Mouse (Mus musculus): ENCODE measurements around the gene Gjb6. TPM values are rescaled to one million over a fixed set of nuclear protein-coding genes. Genes with fewer than 3 reads are reported as not detected.
A peak's percentile ranks its signal among the peaks of the same experiment; 100 is the strongest.

Gjb6 gene
- polyA plus RNA-seq (2016; fragmentation: Nextera tagmentation; extraction: Ambion mirVana), result 0.38 and 0.94 TPM in 2 replicates

DNA sequence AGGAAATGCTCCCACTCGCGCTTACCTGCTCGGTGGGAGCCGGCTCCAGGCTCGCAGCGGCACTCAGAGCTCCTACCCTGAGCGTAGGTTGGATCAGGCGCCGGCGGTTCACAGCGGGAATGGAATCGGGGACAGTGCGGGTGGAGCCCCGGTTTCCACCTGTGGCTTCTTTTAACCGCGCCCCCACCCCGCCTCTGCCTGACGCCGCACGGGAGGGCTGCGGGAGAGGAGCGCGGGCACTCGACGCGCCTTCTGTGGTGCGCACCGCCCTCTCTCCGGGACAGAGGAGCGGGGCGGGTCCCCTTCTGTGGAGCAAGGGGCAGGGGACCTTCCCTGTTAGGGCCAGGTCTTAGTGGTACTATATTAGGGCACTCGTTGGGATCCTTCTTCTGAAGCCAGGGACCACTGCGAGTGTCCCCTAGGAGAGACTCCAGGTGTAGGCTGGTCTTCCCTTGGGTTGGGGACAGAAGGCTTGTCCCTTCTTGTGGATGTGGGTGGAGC is at the start of gene Gjb6:
TSS of gene Gjb6 (minus strand) at position 451 of the 501 bp plus-strand sequence.
- no peaks in the 10 kb centered on the region for H3K36me3 ChIP-seq
- H3K9me3 ChIP-seq (replicated peaks), result no peaks in the 10 kb centered on the region
- DNase-seq (ENCODE audit: low spot score), result no peak
- no peak within 1 kb of the TSS; the same call in 1 of the 2 replicates for H3K27ac ChIP-seq (replicated peaks)
- H3K4me3 ChIP-seq, result peak within 1 kb of the TSS; percentile 59
- H3K4me1 ChIP-seq, result peaks cover 30% of the 10 kb centered on the region
- H3K27me3 ChIP-seq (ENCODE audit: low read depth, poor library complexity, severe bottlenecking), result peaks cover 64% of the 10 kb centered on the region
- 2% methylated on average over 33 of the region's 33 CpGs for WGBS

DNA sequence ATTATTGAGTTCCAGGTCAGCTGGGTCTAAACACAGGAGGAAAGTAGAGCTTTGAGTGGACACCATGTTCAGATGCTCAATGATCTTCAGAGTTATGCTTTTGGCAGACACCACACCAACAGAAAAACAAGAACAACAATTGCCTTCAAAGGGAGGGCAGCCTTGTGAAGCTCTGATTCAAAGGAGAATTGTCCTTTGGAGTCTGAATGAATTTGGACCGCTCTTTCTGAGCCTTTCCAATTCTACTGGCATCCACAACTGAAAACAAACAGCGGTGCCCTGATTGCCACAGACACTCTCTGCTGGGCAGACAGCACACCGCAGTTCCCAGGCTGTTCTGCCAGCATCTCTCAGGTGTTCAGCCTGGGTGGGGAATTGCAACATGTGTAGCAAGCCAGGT is 32.1 kb upstream of the Gjb6 start:
- Histone ChIP-seq H3K9me3 (replicated peaks) (no peaks in the 10 kb centered on the region), H3K4me3 (no peak overlapping the region), H3K27ac (replicated peaks) (no peak overlapping the region), H3K36me3 (no peaks in the 10 kb centered on the region), H3K27me3 (ENCODE audit: low read depth, poor library complexity, severe bottlenecking) (no peaks in the 10 kb centered on the region), H3K4me1 (peaks cover 11% of the 10 kb centered on the region)
- no peak for DNase-seq (ENCODE audit: low spot score)
- 96% methylated on average over 3 of the region's 3 CpGs for WGBS

DNA sequence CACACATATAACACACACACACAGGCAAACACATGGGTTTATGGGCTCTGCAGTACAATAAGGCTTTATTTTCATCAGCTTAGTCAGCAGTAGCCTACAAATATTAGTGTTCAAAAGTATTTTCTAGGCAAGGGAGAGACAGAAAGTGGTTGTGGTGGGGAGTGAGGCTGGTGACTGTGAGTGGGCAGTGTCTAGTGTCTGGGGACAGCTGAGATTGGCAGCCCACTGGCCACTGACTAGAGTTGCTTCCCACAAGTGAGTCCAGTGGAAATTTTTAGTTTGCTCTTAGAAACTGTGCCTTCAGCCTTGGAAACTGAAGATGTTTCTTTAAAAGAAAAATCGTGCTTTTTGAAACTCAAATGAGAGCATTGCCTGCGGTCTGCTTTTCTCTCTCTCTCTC is 28.4 kb upstream of the Gjb6 start:
- Histone ChIP-seq H3K27ac (replicated peaks) (no peak overlapping the region), H3K36me3 (no peaks in the 10 kb centered on the region), H3K9me3 (replicated peaks) (no peaks in the 10 kb centered on the region; the same call in 1 of the 2 replicates), H3K27me3 (ENCODE audit: low read depth, poor library complexity, severe bottlenecking) (no peaks in the 10 kb centered on the region), H3K4me1 (peaks cover 11% of the 10 kb centered on the region), H3K4me3 (no peak overlapping the region)
- WGBS, result 80% methylated on average over 2 of the region's 2 CpGs
- DNase-seq (ENCODE audit: low spot score), result no peak

DNA sequence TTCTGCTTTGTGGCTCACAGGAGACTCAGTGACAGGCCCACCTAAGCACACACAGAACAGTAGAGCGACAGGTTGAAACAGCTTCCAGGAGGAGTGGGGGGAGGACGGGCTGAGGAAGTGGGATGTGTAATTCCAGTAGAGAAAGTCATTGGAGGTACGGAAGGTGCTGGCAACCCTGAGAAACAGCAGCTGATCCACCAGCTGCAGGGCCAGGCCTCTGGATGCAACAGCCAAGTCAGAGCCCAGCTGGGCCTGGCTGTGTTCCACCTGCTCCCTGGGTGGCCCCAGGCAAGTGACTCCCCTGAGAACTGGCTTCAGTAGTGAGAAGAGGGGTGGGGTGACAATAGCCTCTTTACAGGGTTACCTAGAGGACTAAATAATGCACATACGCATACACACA is 27.8 kb upstream of the Gjb6 start:
- 86% methylated on average over 4 of the region's 4 CpGs for WGBS

DNA sequence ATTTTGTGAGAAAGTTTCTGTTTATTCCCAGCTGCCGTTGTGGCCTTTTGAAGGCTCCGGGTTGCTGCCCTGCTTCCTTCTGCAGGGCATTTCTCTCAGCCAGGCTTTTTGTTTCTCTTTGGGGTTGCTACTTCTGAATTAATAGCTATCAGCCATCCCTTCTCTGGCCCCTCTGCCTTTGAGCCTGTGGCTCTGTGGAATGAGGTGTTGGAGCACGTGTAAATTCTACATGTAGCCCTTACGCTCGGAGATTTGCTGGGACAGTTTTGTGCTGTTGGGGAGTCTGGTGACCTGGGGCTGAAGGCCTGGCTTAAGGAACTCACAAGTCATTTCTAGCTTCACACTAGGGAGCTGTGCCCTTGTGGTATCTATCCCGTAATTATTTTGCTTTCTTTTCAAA is 21.5 kb upstream of the Gjb6 start:
- peaks cover 7% of the 10 kb centered on the region for H3K4me1 ChIP-seq
- H3K4me3 ChIP-seq, result no peak overlapping the region
- H3K36me3 ChIP-seq, result no peaks in the 10 kb centered on the region
- WGBS, result 61% methylated on average over 6 of the region's 6 CpGs
- no peak overlapping the region for H3K27ac ChIP-seq (replicated peaks)
- DNase-seq (ENCODE audit: low spot score), result no peak
- H3K27me3 ChIP-seq (ENCODE audit: low read depth, poor library complexity, severe bottlenecking), result no peaks in the 10 kb centered on the region
- H3K9me3 ChIP-seq (replicated peaks), result no peaks in the 10 kb centered on the region; the same call in 1 of the 2 replicates

More for the DNA sequence above, 27.8 kb upstream of the Gjb6 start:
- Histone ChIP-seq H3K4me3 (no peak overlapping the region), H3K4me1 (peaks cover 11% of the 10 kb centered on the region), H3K27ac (replicated peaks) (no peak overlapping the region), H3K27me3 (ENCODE audit: low read depth, poor library complexity, severe bottlenecking) (no peaks in the 10 kb centered on the region), H3K36me3 (no peaks in the 10 kb centered on the region), H3K9me3 (replicated peaks) (no peaks in the 10 kb centered on the region; the same call in 1 of the 2 replicates)
- DNase-seq (ENCODE audit: low spot score), result no peak

DNA sequence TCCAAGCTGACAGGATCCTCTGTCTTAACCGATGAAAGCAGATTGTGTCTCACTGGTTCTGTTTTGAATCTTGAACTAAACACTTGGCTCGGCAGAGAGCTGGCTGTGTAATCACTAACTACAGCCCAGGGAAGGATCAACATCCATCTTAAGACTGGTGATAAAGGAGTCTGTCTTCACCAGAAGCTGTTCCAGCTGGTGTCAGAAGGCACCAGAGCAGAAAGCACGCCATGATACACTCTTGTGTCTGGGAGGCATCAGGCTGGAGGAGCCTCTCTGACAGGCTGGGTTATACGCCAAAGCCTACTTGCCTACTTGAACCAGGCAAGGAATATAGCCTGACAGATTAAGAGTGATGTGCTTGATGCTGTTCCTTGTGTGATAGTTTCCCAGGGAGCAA is 12.3 kb upstream of the Gjb6 start:
- H3K36me3 ChIP-seq, result no peaks in the 10 kb centered on the region
- H3K27me3 ChIP-seq (ENCODE audit: low read depth, poor library complexity, severe bottlenecking), result no peaks in the 10 kb centered on the region
- no peak overlapping the region for H3K4me3 ChIP-seq
- 71% methylated on average over 4 of the region's 4 CpGs for WGBS
- H3K27ac ChIP-seq (replicated peaks), result no peak overlapping the region
- no peaks in the 10 kb centered on the region for H3K9me3 ChIP-seq (replicated peaks)
- H3K4me1 ChIP-seq, result peaks cover 5% of the 10 kb centered on the region; the same call in 1 of the 2 replicates
- no peak for DNase-seq (ENCODE audit: low spot score)

DNA sequence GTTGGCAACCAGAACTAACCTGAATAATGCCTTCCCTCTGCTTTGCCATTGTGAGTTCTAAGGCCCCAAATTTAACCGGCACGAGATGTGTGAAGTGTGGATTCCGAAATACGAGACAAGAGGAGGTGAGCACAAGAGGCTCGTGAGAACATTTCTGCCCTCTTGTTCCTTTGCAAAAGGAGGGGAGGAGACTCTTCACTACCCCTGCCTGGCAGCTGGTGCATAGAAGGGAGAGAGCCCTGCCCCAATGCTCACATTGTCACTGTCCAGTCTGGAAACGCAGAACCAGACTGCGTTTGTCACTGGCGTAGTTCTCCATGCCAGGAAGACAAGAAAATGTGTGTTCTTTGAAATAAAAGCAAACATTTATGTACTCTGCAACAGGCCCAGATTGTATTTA is 1.9 kb upstream of the Gjb6 start:
- H3K27me3 ChIP-seq (ENCODE audit: low read depth, poor library complexity, severe bottlenecking), result peaks cover 58% of the 10 kb centered on the region
- H3K4me1 ChIP-seq, result peaks cover 30% of the 10 kb centered on the region
- DNase-seq (ENCODE audit: low spot score), result no peak
- H3K9me3 ChIP-seq (replicated peaks), result no peaks in the 10 kb centered on the region
- no peak overlapping the region for H3K4me3 ChIP-seq
- no peaks in the 10 kb centered on the region for H3K36me3 ChIP-seq
- WGBS, result 54% methylated on average over 8 of the region's 8 CpGs
- H3K27ac ChIP-seq (replicated peaks), result no peak overlapping the region

DNA sequence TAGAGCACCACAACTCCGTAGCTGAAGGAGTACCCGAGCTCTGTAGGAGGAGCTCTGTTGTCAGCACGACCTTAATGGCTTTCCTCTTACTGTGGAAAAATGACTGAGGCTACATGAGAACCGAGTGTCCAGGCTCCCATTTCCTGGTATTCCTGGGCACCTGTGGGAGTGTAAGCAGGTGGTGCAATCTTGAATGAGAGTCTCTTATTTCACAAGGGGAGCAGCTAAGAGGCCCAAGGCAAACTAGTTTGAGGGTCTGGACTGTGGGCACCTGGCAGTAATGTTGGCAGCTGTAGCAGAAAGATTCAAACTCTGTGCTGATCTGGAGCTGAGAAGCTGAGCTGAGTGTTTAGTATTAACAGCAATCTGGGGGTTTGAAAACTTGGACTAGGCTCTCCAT is 6.0 kb downstream of the Gjb6 start:
- H3K27me3 ChIP-seq (ENCODE audit: low read depth, poor library complexity, severe bottlenecking), result peaks cover 24% of the 10 kb centered on the region
- WGBS, result 81% methylated on average over 4 of the region's 4 CpGs
- DNase-seq (ENCODE audit: low spot score), result no peak
- H3K9me3 ChIP-seq (replicated peaks), result no peaks in the 10 kb centered on the region
- H3K36me3 ChIP-seq, result no peaks in the 10 kb centered on the region
- H3K4me1 ChIP-seq, result peaks cover 2% of the 10 kb centered on the region; the same call in 1 of the 2 replicates
- H3K4me3 ChIP-seq, result no peak overlapping the region
- H3K27ac ChIP-seq (replicated peaks), result no peak overlapping the region

DNA sequence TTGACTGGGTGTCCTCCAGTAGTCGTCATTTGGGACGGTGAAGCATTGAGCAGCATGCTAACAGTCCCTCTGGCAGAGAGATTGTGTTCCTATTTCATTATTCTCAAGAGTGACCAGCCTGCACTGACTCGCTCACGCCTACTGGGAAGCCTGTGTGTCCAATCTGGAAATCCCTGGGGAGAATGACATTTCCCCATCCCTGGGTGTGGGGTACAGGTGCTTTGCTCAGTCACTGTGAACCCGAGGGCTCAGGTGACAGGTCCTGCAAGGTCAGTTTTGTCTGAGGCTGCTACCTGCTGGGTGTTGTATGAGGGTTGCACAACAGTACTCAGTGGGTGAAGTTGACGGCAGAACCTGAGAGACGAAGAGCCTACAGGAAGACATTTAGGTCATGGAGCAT is 11.1 kb downstream of the Gjb6 start:
- no peak for DNase-seq (ENCODE audit: low spot score)
- H3K27me3 ChIP-seq (ENCODE audit: low read depth, poor library complexity, severe bottlenecking), result no peaks in the 10 kb centered on the region
- H3K36me3 ChIP-seq, result no peaks in the 10 kb centered on the region
- no peak overlapping the region for H3K27ac ChIP-seq (replicated peaks)
- no peaks in the 10 kb centered on the region for H3K9me3 ChIP-seq (replicated peaks)
- 0 out of 2 replicates have a peak, but pooled peaks cover 5% of the 10 kb centered on the region for H3K4me1 ChIP-seq
- 92% methylated on average over 7 of the region's 7 CpGs for WGBS
- no peak overlapping the region for H3K4me3 ChIP-seq

DNA sequence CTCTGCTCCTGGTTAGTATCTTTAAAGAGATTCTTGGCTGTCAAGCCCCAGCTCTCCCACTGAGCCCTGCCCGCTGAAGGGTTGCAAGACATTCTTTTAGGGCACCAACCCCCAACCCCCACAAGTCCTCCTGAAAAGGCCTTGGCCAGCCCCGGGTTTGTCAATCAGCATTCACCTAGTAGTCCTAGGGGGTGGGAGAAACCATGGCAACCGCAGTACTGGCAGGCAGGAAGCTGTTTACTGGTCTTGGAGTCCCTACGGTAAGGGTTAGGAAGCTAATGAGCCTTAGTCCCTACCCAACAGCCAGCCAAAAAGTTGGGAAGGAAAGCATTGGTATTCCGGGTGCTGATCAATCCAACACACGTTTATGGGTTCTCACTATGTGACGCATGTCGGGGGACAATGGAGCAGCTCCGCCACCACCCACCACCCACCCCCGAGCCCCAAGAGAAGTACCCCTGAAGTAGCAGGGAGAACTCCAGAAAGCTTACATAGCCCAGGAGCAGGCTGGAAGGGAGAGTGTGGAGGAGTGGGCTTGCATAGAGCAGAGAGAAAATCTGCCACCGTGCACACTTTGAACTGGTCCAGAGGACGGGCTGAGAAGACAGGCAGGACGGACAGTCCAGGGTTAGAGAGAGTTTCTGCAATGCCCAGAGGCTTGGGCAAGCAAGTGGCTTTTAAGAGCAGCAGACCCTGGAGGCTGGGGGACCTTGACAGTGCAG is 17.4 kb downstream of the Gjb6 start, which contains the start of gene Gm4491:
TSS of gene Gm4491 (minus strand) at position 61 of the 722 bp plus-strand sequence.
- Histone ChIP-seq H3K4me1 (peaks cover 39% of the 10 kb centered on the region), H3K27me3 (ENCODE audit: low read depth, poor library complexity, severe bottlenecking) (peaks cover 3% of the 10 kb centered on the region; the same call in 1 of the 2 replicates), H3K27ac (replicated peaks) (peak within 1 kb of the TSS; percentile 68), H3K9me3 (replicated peaks) (no peaks in the 10 kb centered on the region), H3K36me3 (no peaks in the 10 kb centered on the region), H3K4me3 (peak within 1 kb of the TSS; percentile 41)
- WGBS, result 8% methylated on average over 13 of the region's 13 CpGs
- DNase-seq (ENCODE audit: low spot score), result peak; percentile 70

DNA sequence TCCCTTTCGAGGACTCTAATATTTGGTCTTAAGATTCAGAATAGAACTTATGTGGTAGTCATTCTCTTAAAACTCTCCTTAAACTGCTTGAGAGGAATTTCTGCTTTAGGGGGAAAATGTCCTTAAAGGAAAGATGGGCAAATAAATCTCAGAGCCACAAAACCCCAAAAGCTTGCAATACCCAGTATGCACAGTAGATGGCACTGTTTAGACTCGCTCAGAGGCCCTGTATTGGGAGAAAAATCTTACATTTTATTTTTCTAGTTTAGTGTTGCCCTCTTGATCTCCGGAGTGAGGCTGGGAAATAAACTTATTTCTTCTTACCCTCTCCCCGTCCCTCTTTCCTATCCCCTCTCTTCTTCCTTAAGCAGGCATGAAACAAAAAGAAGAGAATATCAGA is 24.2 kb downstream of the Gjb6 start:
- 7% methylated on average over 4 of the region's 4 CpGs for WGBS
- Histone ChIP-seq H3K27ac (replicated peaks) (no peak overlapping the region), H3K36me3 (no peaks in the 10 kb centered on the region), H3K4me3 (no peak overlapping the region), H3K9me3 (replicated peaks) (no peaks in the 10 kb centered on the region), H3K4me1 (peaks cover 14% of the 10 kb centered on the region), H3K27me3 (ENCODE audit: low read depth, poor library complexity, severe bottlenecking) (peaks cover 47% of the 10 kb centered on the region)
- DNase-seq (ENCODE audit: low spot score), result peak; percentile 38

DNA sequence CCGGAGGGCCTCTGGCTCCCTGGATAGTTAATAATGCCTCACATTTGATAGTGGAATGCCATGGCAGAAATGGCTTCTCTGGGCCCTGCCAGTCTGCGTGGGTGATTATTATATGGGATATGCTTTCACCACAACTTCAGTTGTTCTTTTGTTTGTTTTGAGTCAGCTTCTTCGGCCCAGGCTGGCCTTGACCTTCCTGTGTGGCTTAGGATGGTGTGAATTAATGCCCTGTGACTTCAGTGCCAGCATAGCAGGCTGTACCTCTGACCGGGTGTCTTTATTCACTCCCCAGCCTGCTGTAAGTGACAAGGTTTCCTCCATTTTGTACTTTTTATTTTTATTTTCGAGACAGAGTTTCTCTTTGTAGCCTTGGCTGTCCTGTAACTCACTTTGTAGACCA is 25.5 kb downstream of the Gjb6 start:
- H3K36me3 ChIP-seq, result no peaks in the 10 kb centered on the region
- 83% methylated on average over 5 of the region's 5 CpGs for WGBS
- H3K4me1 ChIP-seq, result peaks cover 17% of the 10 kb centered on the region
- H3K9me3 ChIP-seq (replicated peaks), result no peaks in the 10 kb centered on the region
- H3K27ac ChIP-seq (replicated peaks), result no peak overlapping the region
- H3K27me3 ChIP-seq (ENCODE audit: low read depth, poor library complexity, severe bottlenecking), result peaks cover 60% of the 10 kb centered on the region
- no peak overlapping the region for H3K4me3 ChIP-seq
- DNase-seq (ENCODE audit: low spot score), result no peak

DNA sequence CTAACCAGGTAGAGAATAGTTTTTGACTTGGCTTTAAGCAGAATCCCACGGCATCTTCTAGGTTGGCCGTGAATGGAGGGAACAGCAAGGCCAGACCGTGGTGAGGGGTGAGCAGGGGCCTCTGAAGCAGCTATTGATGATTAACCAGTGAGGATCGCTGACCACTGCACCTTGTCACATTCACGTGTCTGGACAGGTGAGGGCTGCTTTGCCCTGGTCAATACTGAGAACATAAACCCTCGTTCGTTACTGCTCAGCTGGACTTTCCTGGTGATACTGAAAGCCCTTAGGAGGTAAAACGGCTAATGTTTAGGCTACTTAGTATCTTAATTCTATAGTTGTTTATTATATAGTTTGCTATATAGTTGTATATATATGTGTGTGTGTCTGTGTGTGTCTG is 26.3 kb downstream of the Gjb6 start:
- Histone ChIP-seq H3K9me3 (replicated peaks) (no peaks in the 10 kb centered on the region), H3K27ac (replicated peaks) (no peak overlapping the region), H3K27me3 (ENCODE audit: low read depth, poor library complexity, severe bottlenecking) (peaks cover 68% of the 10 kb centered on the region), H3K36me3 (no peaks in the 10 kb centered on the region), H3K4me3 (no peak overlapping the region), H3K4me1 (peaks cover 17% of the 10 kb centered on the region)
- 84% methylated on average over 8 of the region's 8 CpGs for WGBS
- DNase-seq (ENCODE audit: low spot score), result no peak

Data from midbrain, embryonic 10.5 days (tissue).